Mouse (Mus musculus) ES-E14 (cell line): ENCODE results near the gene Dmwd.

Source experiments
- CHD2 ChIP-seq: IDR thresholded peaks from 2 replicates; pipeline ENCODE4 v1.6.1; 2014; ENCODE audit warnings: mild to moderate bottlenecking, low read depth, low read length, inconsistent platforms
- HCFC1 ChIP-seq: IDR thresholded peaks from 2 replicates; pipeline ENCODE4 v1.6.1; 2012; ENCODE audit warnings: low read length, inconsistent platforms, borderline replicate concordance; ENCODE audit not compliant: insufficient read depth
- MAFK ChIP-seq: IDR thresholded peaks from 2 replicates; pipeline ENCODE4 v1.6.1; 2014; ENCODE audit warnings: mild to moderate bottlenecking, low read depth, low read length, inconsistent platforms; ENCODE audit not compliant: insufficient read depth
- ZC3H11A ChIP-seq: IDR thresholded peaks from 2 replicates; pipeline ENCODE4 v1.6.1; 2012; ENCODE audit warnings: low read depth, mild to moderate bottlenecking, inconsistent platforms, low read length, borderline replicate concordance
- ZNF384 ChIP-seq: IDR thresholded peaks from 2 replicates; pipeline ENCODE4 v1.6.1; 2012; ENCODE audit warnings: low read depth, low read length, inconsistent platforms

DNA sequence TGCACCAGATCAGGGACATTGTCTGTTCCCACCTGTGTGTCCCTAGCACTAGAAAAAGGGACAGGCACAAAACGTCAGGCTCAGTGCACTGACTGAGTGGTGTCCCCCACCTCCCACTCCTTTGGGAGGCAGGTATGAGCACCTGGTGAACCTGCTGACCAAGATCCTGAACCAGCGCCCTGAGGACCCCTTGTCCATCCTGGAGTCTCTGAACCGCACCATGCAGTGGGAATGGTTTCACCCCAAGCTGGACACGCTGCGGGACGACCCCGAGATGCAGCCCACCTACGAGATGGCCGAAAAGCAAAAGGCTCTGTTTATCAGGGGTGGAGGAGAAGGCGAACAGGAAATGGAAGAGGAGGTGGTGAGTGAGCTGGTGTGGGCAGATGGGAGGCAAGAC, 18.6 kb upstream of the Dmwd start:
- TF ChIP-seq MAFK (no peak), ZNF384 (no peak), HCFC1 (no peak), ZC3H11A (no peak), CHD2 (no peak)
